Mouse (Mus musculus): ENCODE data around the gene Wdr25. TPM values are rescaled to one million over a fixed set of nuclear protein-coding genes. Genes with fewer than 3 reads are reported as not detected.

Gene Wdr25
- polyA plus RNA-seq (2014; fragmentation: Illumina TruSeq; extraction: RNeasy Lipid Tissue Mini Kit (QIAGEN cat#74804)), result 0.29 TPM

DNA sequence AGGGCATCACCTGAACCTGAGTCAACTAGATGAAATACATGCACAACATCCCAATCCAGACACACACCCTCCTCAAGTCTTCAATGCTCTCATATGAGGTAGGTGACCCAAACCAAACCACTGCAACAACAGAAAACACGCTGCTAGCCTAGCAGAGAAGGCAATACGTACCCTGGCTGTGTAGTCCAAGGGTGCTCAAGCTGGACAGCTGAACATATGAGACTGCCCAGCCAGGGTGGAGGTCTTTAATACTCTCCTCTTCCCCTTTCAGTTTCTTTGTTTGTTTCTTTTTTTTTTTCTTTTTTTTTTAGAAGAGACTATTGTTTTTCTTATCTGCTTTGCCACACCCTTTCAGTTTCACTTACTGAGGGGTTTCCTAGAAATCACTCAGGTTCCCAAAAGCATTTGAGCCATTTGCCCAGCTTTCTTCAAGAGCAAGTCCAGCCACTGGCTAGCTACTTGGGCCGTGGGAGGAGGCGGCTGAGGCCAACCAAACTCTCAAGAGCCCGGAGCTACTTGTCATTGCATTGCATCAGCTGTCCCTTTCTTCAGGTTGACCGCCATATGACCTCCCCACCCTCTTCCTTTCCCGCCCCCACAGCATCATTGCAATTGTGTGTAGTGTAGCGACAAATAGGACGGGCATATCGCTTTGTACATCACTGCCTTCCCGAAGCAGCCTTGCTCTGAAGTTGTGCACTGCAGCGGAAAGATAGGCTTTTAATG is at the start of gene Wdr25:
Wdr25 (plus strand) TSS at position 643 of the 726 bp plus-strand sequence.

DNA sequence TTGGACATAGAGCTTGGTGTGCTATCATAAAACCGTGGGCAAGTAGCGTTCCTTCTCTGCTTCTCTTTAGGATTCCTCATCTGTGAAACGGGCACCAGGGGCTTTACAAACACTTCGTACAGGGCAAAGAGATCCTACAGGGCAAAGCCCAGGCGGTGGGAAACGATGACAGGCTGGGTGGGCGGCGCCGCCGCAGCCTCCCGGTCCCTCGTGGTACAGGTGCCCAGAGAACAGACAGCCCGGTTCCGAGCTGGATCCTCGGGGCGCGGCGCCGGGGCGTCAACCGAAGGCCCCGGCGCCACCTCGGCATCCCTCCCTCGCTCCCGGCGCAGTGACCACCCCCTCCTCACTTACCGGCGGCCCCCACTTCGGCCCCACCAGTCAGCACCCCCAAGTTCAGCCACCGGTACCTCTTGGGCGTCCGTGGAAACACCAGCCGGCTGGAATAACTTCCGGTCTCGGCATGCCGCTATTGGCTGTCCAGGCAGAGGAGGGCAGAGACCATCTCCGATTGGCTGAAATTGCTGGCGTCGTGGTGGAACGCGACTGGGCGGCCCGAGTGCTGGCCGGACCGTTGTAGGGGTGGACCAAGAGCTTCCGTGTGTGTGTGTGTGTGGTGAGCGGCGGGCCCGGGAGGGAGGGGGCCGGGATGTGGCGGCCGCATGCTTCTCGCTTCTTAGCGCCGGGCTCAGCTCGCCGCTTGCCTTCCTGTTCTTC is 442 bp downstream of the Wdr25 start, which contains the start of gene Wars:
Wars (minus strand) TSS at position 460 of the 717 bp plus-strand sequence.

DNA sequence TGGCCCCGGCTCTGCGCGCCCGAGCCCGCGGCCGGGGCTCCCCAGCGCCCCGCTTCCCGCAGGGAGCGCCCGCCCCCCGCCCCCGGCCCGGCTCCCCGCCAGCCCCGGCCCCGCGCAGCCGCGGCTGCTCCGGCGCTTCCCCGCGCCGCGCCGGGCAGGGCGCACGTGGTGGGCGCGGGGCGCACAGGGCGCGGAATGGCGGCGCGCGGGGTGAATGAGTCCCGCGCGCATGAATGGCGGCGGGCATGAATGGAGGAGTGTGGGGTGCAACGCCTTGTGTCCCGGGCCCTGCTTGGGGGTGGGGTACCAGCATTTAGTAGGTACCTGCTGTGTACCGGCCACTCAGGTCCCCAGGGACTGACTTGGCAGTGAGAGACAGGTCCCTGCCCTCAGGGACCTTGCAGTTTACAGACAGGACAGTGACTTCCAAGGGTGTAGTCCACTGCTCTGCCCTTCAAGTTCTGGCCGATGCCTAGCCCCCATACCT is 174.8 kb downstream of the Wdr25 start, which contains the start of gene Begain:
Begain (minus strand) TSS at position 51 of the 487 bp plus-strand sequence.

Other genes with a start within 250 kb of the Wdr25 start
- 0.37 TPM for gene Degs2, start 191.3 kb upstream of the Wdr25 start, polyA plus RNA-seq (2014; fragmentation: Illumina TruSeq; extraction: RNeasy Lipid Tissue Mini Kit (QIAGEN cat#74804))
- 120 TPM for gene Yy1, start 100.7 kb upstream of the Wdr25 start, polyA plus RNA-seq (2014; fragmentation: Illumina TruSeq; extraction: RNeasy Lipid Tissue Mini Kit (QIAGEN cat#74804))
- gene Slc25a29, start 57.7 kb upstream of the Wdr25 start, polyA plus RNA-seq (2014; fragmentation: Illumina TruSeq; extraction: RNeasy Lipid Tissue Mini Kit (QIAGEN cat#74804)), result not detected
- not detected for gene Slc25a47, start 57.6 kb upstream of the Wdr25 start, polyA plus RNA-seq (2014; fragmentation: Illumina TruSeq; extraction: RNeasy Lipid Tissue Mini Kit (QIAGEN cat#74804))
- gene Wars, start 543 bp downstream of the Wdr25 start, polyA plus RNA-seq (2014; fragmentation: Illumina TruSeq; extraction: RNeasy Lipid Tissue Mini Kit (QIAGEN cat#74804)), result 10.0 TPM
- gene Begain, start 174.6 kb downstream of the Wdr25 start, polyA plus RNA-seq (2014; fragmentation: Illumina TruSeq; extraction: RNeasy Lipid Tissue Mini Kit (QIAGEN cat#74804)), result not detected